Mouse (Mus musculus): ENCODE measurements around the gene Ypel4. TPM values are rescaled to one million over a fixed set of nuclear protein-coding genes. Genes with fewer than 3 reads are reported as not detected.
"Not testable (repeated sequence)": the region's sequence is repeated elsewhere in the genome, so short reads cannot be mapped to it uniquely, and the experiment has no call there.

Ypel4 gene
- total RNA-seq, 4 experiments from 2014 or later: 68.7 to 105 (median 85.1) TPM

DNA sequence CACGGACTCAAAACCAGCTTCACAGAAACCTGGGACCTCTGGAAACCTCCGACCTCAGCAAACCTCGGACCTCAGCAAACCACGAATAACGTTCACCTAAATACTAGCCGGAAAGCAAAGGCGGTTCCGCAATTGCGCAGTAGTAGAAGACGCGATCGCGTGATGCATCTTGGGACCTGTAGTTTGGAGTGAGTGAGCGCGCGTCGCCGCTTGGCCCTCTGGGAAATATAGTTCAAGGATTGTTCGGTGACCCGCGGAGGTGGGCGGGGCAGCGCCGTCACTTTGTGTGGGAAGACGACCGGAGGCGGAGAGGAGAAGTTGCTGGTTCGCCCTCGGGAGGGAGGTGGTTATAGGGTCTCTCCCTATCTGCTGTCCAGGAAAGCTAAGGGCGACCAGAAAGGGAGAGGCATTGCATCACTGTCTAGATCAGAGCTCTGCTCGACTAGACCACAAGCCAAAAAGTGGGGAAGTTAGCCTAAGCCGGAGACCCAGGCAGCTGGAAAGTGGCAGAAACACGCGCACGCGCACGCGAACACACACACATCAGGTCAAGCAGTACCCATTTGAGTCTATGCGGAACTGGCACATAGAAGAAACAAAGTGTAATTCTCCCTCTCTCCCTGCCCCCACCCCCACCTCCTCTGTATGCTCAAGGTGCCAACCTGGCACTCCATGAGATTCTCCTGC lies 6.5 kb upstream of the Ypel4 start, which contains the start of gene Clp1:
Gene Clp1, minus strand, starts transcription at position 179 of the 687 bp plus-strand sequence.
- DNase-seq (ENCODE audit: low spot score in 2 of 2): peak; percentile 95 to 97

DNA sequence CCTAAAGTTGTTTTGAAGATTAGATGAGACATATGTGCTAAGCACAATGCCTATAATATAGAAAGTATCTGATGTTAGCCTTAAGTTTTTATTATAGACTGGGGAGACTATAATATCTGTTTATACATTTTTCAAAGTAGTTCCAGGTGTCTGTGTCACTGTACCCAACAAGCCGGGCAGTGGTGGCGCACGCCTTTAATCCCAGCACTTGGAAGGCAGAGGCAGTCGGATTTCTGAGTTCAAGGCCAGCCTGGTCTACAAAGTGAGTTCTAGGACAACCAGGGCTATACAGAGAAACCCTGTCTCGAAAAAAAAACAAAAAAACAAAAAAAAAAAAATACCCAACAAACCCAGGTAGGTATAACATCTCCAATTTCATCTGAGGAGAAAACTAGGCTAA lies 5.7 kb upstream of the Ypel4 start:
- DNase-seq (ENCODE audit: low spot score in 2 of 2): not testable (repeated sequence)

DNA sequence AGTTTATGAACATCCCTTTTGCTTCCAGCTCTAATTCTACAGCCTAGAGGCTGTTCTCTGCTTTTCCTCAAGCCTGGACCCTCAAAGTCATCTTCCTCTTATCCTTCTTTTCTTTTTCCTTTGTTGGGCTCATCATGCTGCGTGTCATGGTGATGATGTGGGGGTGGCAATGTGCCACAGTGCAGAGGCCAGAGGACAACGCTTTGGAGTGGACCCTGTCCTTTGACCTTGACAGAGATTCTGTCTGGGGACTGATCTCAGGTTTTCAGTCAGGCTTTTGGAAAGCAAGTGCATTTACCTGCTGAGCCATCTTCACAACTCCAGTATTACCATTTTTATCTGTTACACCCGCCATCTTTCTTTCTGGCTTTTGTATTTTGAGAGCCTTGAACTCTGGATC lies 2.7 kb upstream of the Ypel4 start:
- DNase-seq (ENCODE audit: low spot score in 2 of 2): no peak

DNA sequence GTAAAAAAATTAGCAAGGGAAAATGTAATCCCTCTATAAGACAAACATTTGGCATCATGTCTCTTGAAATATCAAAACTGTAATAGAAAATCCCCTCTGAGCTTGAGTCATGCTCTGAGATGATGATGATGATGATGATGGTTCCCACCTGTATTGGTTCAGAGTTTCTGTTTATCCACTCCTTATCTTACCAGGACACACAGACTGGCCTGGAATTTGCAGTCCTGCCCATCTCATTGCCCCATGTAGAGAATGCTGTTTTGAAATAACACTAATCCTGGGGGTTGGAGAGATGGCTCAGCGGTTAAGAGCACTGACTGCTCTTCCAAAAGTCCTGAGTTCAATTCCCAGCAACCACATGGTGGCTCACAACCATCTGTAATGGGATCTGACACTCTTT lies 1.5 kb upstream of the Ypel4 start:
- DNase-seq (ENCODE audit: low spot score in 2 of 2): no peak

DNA sequence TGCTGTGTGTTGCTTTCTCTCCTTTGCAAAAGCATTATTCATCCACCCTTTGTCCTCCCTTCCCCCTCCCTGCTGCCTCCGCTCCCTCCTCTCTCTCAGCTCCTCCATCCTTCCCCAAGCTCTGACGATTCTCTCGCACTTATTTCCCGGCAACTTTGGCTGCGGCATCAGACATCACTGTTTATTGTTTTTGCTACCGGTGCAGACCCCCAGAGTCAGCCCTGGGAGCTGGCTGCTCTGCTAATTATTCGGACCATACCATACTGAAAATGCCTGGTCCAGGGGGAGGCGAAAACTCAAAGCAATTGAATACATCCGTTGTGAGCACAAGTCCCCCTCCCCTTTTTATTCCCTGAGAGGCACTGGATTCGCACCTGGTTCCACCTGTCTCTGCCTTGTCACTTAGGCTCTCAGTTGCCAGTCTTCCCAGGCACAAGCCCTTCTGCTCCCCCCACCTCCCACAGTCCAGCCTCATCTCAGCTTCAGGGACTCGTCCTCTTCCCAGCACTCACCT lies 550 bp downstream of the Ypel4 start:
- no peak for DNase-seq (ENCODE audit: low spot score in 2 of 2)

DNA sequence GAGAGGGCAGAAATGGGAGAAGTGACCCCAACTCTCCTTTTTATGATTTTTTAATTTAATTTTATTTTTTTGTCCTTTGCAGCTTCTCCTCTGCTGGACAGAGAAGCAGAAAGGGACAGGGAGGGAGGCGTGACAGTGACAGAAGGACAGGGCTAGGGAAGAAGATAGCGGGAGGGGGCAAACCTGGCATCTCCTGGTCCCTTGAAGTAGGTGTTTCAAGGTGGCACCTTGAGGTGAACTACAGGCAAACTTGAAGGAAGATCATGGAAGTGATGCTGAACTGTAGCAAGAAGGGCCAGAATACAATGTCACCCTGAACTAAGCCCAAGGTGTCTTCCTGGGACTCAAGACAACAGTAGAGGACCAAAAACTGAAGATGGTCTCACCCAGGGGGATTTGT lies 1.1 kb downstream of the Ypel4 start:
- DNase-seq (ENCODE audit: low spot score in 2 of 2): no peak

GRCm38 (mm10) chr2:84735346-84735920 lies 1.6 kb downstream of the Ypel4 start:
- no peak for DNase-seq (ENCODE audit: low spot score in 2 of 2)

DNA sequence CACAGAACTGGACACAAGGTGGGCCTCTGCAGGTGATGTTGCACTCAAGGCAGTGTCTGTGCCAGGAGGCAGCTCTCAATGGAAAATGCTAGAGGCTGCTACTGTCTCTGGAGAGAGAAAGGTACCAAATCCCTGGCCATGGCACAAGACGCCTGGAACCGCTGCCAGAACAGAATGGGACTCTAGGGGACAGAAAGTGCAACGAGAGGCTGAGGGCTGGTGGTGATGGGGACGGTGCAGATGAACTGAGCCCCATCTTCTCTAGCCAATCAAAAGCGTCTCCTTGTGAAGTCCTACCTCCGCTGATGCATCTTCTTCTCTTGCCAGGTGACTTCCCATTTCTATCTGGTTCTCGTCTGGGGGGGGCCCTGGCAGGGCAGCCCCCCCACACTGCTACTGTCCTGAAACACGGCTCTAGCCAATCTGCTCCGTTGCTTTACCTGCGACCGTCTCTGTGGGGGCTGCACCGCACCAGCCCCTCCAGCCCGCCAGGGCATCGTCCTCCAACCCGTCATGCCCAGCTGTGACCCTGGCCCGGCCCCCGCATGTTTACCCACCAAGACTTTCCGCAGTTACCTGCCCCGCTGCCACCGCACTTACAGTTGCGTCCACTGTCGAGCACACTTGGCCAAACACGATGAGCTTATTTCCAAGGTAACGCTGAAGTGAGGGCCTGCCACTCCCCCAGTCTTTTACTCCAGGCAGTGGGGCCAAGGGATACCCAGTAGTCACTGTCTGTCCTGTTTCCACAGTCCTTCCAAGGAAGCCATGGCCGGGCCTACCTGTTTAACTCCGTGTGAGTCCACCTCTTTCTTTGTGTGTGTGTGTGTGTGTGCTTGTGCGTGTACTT lies 2.7 kb downstream of the Ypel4 start:
- DNase-seq (ENCODE audit: low spot score in 2 of 2): no peak

GRCm38 (mm10) chr2:84737451-84737925 lies 3.6 kb downstream of the Ypel4 start:
- no peak for DNase-seq (ENCODE audit: low spot score in 2 of 2)

- DNase-seq (ENCODE audit: low spot score in 2 of 2): no peak
Observed at GRCm38 (mm10) chr2:84738271-84738911, 4.5 kb downstream of the Ypel4 start.

GRCm38 (mm10) chr2:84740608-84741333 lies 6.9 kb downstream of the Ypel4 start:
- DNase-seq (ENCODE audit: low spot score in 2 of 2): no peak

DNA sequence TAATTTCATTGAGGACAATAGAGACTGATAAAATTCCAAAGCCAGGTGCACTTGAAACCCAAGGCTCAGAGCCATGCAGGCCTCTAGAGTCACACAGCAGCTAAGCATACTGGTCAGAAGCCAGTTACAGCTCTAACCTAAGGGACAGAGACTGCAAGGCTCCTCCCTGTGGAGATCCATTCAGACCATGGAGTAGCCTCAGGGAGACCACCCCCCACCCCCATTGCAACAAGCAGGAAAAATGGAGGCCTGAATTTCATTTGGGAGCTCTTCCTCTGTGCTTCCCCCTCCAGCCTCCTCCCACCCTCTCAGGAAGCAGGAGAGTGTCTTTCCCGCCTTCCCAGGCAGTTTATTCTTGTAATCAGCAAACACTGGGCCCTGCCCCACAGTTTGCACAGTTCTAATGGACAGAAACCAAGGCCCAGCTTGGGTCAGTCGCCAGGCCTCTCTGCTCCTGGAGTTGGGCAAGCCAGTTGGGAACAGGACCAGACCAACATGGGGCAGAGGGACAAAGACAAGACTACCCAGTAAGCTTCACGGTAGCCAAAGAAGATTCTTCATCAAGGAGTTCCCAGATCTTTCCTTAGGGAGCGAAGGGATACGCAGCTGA lies 8.1 kb downstream of the Ypel4 start:
- no peak for DNase-seq (ENCODE audit: low spot score in 2 of 2)

DNA sequence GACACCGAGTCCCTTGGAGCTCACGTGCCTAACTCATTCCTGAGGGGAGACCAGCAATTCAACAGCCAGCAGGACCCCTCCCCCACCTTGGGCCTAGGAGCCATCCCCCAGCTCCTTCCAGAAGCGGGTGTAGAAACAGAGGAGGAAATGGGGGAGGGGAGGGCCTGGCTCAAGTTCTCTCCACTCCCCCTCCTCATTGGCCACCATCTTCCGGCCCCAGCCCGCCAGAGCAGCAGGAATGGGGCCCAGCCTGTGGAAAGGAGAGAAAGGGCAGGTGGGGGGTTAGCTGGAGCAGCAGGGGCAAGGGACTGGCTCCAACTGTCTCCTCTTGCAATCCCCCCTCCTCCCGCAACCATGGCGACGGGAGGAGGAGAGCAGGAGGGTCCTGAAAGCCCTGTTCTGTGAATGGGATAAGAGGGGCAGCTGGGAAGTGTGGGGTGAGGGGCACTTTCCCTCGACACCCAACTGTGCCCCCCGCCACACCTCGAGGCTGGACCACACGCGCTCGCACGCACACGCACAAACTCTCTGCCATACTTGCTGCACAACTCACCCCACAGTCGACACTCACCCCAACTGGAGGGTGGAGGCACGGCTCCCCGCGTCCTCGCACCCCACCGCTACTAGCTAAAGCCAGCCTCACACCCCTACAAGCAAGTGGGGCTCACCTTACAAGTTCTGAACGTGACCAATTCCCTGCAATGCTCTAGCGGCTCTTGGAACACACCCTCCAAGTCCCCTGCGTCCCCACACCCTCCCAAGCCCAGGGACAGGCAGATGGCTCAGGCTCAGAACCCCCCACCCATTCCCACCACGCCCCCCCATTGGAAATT lies 8.8 kb downstream of the Ypel4 start:
- DNase-seq (ENCODE audit: low spot score in 2 of 2): no peak

DNA sequence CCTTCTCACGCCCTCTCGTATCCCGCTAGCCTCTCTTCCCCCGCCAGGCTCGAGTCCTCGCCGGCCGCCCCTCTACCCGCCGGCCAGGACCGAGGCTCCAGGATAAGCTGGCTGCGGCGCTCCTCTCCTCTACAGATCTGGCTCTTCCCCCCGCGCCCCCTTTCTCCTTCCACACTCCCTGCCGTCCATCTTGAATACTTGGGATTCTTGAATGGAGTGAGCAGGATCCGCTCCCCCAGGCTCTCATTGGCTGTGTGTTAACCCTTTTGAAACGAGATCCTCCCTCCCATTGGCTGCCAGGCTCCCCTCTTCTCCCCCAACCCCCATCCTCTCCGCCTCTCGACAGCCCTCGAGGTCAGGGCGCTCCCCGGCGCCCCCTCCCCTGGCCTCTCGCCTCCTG lies 9.7 kb downstream of the Ypel4 start, which contains the start of gene Gm19426:
Gene Gm19426, minus strand, starts transcription at position 95 of the 400 bp plus-strand sequence.
- peak; percentile 60 to 65 for DNase-seq (ENCODE audit: low spot score in 2 of 2)

- DNase-seq (ENCODE audit: low spot score in 2 of 2): no peak
Observed at GRCm38 (mm10) chr2:84744126-84744525, 10.3 kb downstream of the Ypel4 start.

DNA sequence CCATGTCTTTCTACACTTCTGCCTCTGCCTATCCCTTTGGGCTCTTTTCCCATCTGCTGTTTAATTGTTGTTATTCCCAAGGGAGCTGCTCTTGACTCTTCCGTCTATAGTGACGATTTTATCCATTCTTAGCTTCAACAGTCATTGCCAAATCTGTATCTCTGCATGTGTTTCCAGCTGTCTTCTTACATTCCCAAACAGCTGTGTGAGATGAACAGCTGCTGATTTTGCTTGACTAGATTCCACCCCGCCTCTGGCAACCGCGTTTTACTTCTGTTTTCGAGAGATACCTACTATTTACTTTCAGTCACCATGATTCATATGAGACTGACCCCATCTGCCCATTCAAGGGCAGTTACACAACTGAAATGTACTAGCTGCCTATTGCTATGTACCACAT lies 16.3 kb downstream of the Ypel4 start:
- DNase-seq (ENCODE audit: low spot score in 2 of 2): no peak

DNA sequence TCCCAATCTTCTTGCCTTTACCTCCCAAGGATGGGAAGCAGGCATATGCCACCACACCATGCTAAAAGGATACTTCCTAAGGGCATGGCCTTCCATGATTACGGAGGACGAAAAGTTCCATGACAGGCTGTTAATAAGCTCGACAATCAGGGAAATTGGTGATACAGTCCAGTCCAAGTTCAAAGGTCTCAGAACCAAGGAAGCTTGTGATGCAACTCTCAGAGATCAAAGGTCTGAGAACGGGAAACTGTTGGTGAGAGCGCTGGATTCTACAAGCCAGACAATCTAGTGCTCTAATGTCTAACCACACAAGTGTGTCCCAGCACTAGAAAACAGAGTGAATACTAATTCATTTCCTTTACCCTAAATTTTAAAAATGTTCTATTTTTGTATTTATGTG lies 22.4 kb downstream of the Ypel4 start:
- DNase-seq (ENCODE audit: low spot score in 2 of 2): no peak

DNA sequence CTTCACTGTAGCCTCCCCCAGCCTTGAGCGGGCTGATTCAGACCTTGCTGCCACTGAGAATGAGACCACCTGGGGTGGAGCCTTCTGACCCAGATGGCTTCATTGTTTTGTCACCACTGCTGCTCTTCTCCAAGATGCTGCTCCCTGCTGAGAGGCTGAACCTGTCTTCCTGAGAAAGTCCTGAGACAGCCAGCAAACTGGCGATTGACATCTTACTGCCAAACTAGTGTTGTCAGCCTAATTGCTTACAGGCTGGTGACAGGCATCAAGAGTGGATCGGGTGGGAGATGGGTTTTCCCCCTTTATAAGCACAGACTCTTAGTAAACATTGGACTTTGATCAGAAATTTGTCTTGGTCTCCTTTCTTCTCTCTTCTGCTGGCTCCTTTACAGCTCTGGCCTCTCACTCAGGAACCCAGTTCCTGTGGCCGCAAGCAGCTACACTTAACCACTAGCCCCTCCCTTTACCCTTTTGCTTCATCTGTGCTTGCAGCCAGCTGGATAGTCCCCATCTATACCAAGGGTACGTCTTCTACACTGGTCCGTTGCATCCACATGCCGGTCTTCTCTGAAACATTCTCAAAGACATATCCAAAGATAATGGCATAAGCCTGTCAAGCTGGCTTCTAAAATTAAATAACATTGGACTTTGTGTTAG lies 23.3 kb downstream of the Ypel4 start:
- DNase-seq (ENCODE audit: low spot score in 2 of 2): no peak

All from layer of hippocampus, adult 8-10 months (tissue).